ENCODE assay signal across 8 mouse cellular contexts in the genomic region with DNA sequence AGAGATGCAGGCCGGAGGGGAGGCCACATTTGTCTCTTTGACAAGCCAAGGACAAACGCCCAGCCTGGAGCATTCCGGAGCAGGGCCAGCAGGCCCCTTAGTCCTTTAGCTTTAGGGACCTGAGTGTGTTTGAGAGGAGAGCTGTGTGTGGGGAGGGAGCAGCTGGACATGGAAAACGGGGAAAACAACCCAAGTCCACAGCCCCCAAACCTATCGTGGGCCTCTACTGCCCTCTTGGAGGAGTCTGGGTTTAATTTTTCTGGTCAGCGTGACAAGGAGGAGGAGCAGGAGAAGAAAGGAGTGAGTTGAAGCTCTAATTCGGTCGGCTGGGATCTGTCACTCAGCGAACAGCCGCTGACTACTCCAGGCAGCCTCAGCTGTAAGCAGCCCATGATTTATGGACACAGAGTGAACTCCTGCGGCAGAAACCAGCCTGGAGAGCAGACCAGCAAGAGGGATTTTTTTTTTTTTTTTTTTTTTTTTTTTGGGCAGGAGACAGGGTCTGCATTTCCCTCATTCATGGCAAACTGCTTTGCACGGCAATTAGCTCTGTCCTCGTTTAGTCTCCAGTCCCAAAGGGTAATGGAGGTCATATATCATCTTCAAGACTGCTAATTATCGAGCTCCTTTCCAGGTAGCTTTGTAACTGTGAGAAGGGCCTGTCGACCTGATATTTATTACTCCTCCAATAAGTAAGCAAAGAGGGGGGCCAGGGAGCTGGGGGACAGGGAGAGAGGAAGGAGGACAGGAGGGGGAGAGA. TPM values are rescaled to one million over a fixed set of nuclear protein-coding genes. Genes with fewer than 3 reads are reported as not detected.
DNase-seq lines count a peak whose midpoint lies in the region; ATAC-seq and TF ChIP-seq lines count a peak whose summit lies in the region.

No protein-coding gene starts in this region.

- H3K9me3 ChIP-seq in kidney, postnatal 0 days (replicated peaks; ENCODE audit: low read length): no peaks in the 10 kb centered on the region
- H3K9me3 ChIP-seq in embryonic facial prominence, embryonic 14.5 days (ENCODE audit: control insufficient read depth, low read length): no peaks in the 10 kb centered on the region
- no peaks in the 10 kb centered on the region for H3K9me3 ChIP-seq in limb, embryonic 11.5 days (ENCODE audit: control insufficient read depth, low read length)

- peak; percentile 90 for ATAC-seq in kidney, postnatal 0 days (replicated peaks; ENCODE audit: low FRiP score, low read depth)
- ATAC-seq in embryonic facial prominence, embryonic 14.5 days (ENCODE audit: low read depth): peak; percentile 83
- peak; percentile 87 for ATAC-seq in limb, embryonic 11.5 days (ENCODE audit: insufficient number of reproducible peaks, low FRiP score, low TSS enrichment, low read depth)
- no peak for ATAC-seq in erythroid progenitor cell, adult 5-6 weeks (replicated peaks; ENCODE audit: low FRiP score, poor library complexity, severe bottlenecking)
- ATAC-seq in activated CD4-positive, CD25-positive, alpha-beta regulatory T cell, adult 4 months: no peak

- no peak overlapping the region for H3K4me3 ChIP-seq in kidney, postnatal 0 days (replicated peaks; ENCODE audit: low read depth, low read length)
- no peak overlapping the region for H3K4me3 ChIP-seq in embryonic facial prominence, embryonic 14.5 days (ENCODE audit: low read depth, low read length)
- H3K4me3 ChIP-seq in limb, embryonic 11.5 days (ENCODE audit: low read depth, low read length): no peak overlapping the region

- H3K4me1 ChIP-seq in kidney, postnatal 0 days (replicated peaks; ENCODE audit: insufficient read depth, low read length): peaks cover 7% of the 10 kb centered on the region; the same call in 1 of the 2 replicates
- peaks cover 7% of the 10 kb centered on the region; the same call in 1 of the 2 replicates for H3K4me1 ChIP-seq in embryonic facial prominence, embryonic 14.5 days (ENCODE audit: control insufficient read depth, insufficient read depth, low read length)
- H3K4me1 ChIP-seq in limb, embryonic 11.5 days (ENCODE audit: control insufficient read depth, insufficient read depth, low read length): peaks cover 14% of the 10 kb centered on the region

- DNase-seq in kidney, postnatal 0 days (ENCODE audit: low spot score): peak; percentile 96
- DNase-seq in kidney, postnatal 25 days: no peak
- DNase-seq in embryonic facial prominence, embryonic 14.5 days (ENCODE audit: low spot score): peak; percentile 77
- peak; percentile 80 for DNase-seq in limb, embryonic 11.5 days (ENCODE audit: low spot score)
- peak; percentile 16 for DNase-seq in ovary, postnatal 10 days (ENCODE audit: low spot score)
- DNase-seq in gastrocnemius, adult 18-20 months (ENCODE audit: low spot score): no peak

- no peaks in the 10 kb centered on the region for H3K27me3 ChIP-seq in kidney, postnatal 0 days (ENCODE audit: insufficient read depth, low read length)
- no peaks in the 10 kb centered on the region for H3K27me3 ChIP-seq in embryonic facial prominence, embryonic 14.5 days (replicated peaks; ENCODE audit: control insufficient read depth, insufficient read depth, low read length)
- no peaks in the 10 kb centered on the region for H3K27me3 ChIP-seq in limb, embryonic 11.5 days (ENCODE audit: control insufficient read depth, insufficient read depth, low read length)

- H3K27ac ChIP-seq in kidney, postnatal 0 days: peak overlapping the region; percentile 60; the same call in 1 of the 2 replicates
- H3K27ac ChIP-seq in embryonic facial prominence, embryonic 14.5 days (replicated peaks; ENCODE audit: low read depth, low read length): no peak overlapping the region
- 0 out of 2 replicates have a peak overlapping the region, but pooled peaks have one; percentile 42 for H3K27ac ChIP-seq in limb, embryonic 11.5 days (replicated peaks; ENCODE audit: low read depth, low read length)

- peak overlapping the region; percentile 32 for H3K4me2 ChIP-seq in kidney, postnatal 0 days (ENCODE audit: low read length)
- peak overlapping the region; percentile 30 for H3K4me2 ChIP-seq in embryonic facial prominence, embryonic 14.5 days (ENCODE audit: low read depth, low read length)
- peak overlapping the region; percentile 41 for H3K4me2 ChIP-seq in limb, embryonic 11.5 days (ENCODE audit: low read depth, severe bottlenecking)

- WGBS in kidney, postnatal 0 days: 4% methylated on average over 15 of the region's 15 CpGs
- 17% methylated on average over 15 of the region's 15 CpGs for WGBS in embryonic facial prominence, embryonic 14.5 days
- WGBS in limb, embryonic 11.5 days: 2% methylated on average over 15 of the region's 15 CpGs

- no peaks in the 10 kb centered on the region for H3K36me3 ChIP-seq in kidney, postnatal 0 days (ENCODE audit: insufficient read depth, low read length)
- H3K36me3 ChIP-seq in embryonic facial prominence, embryonic 14.5 days (ENCODE audit: control insufficient read depth, insufficient read depth, low read length): no peaks in the 10 kb centered on the region
- H3K36me3 ChIP-seq in limb, embryonic 11.5 days (ENCODE audit: control insufficient read depth, insufficient read depth, low read length): no peaks in the 10 kb centered on the region

- H3K9ac ChIP-seq in kidney, postnatal 0 days (ENCODE audit: low read depth, low read length): no peak overlapping the region
- 0 out of 2 replicates have a peak overlapping the region, but pooled peaks have one; percentile 0 for H3K9ac ChIP-seq in embryonic facial prominence, embryonic 14.5 days (ENCODE audit: low read depth, low read length)
- peak overlapping the region; percentile 12; the same call in 1 of the 2 replicates for H3K9ac ChIP-seq in limb, embryonic 11.5 days (ENCODE audit: low read length)

- TF ChIP-seq CTCF in kidney, postnatal 0 days (IDR thresholded peaks at IDR 0.05; ENCODE audit: low read depth): peak; percentile 29; the same call in 1 of the 2 replicates

RNA-seq across cellular contexts. Expression of a gene that starts 43.0 kb away (rescaled TPM):
- 36.7 and 43.6 TPM in 2 replicates for polyA plus RNA-seq in kidney, postnatal 0 days (2015; fragmentation: Nextera tagmentation; extraction: Ambion mirVana)
- 18.7 and 19.4 TPM in 2 replicates for polyA plus RNA-seq in embryonic facial prominence, embryonic 14.5 days (2014; fragmentation: Nextera tagmentation; extraction: Ambion mirVana)
- 14.3 and 18.7 TPM in 2 replicates for polyA plus RNA-seq in limb, embryonic 11.5 days (2014; fragmentation: Nextera tagmentation; extraction: Ambion mirVana)
- 1.4 and 10.9 TPM in 2 replicates for total RNA-seq in erythroid progenitor cell, adult 5-6 weeks (2015; ENCODE audit: low replicate concordance)
- total RNA-seq in erythroid progenitor cell, adult 5-6 weeks (2017; ENCODE audit: low replicate concordance): 10.0 and 12.7 TPM in 2 replicates
- total RNA-seq in gastrocnemius, adult 18-20 months (2021): 10 to 100 TPM in 1 of 2 experiments, 1 to 10 TPM in 1; 6.1 to 11.3 TPM
- 10 to 100 TPM; 17.4 to 27.6 TPM for polyA plus RNA-seq in activated CD4-positive, CD25-positive, alpha-beta regulatory T cell, adult 4 months (2017; shearing (Covaris generic))

Comparison
In these comparisons a context has a peak if more than half of its experiments do, and no peak if none do; other contexts are left out.
1. DNase-seq: peak in kidney, postnatal 0 days (single experiment), embryonic facial prominence, embryonic 14.5 days (single experiment), limb, embryonic 11.5 days (single experiment) and ovary, postnatal 10 days (single experiment); none in kidney, postnatal 25 days (0 of 2) and gastrocnemius, adult 18-20 months (single experiment).
2. ATAC-seq: peak in kidney, postnatal 0 days (single experiment), embryonic facial prominence, embryonic 14.5 days (single experiment) and limb, embryonic 11.5 days (single experiment); none in erythroid progenitor cell, adult 5-6 weeks (single experiment) and activated CD4-positive, CD25-positive, alpha-beta regulatory T cell, adult 4 months (single experiment).
3. Peak in every context shown above with its lines, with median percentiles within 50 percentile points of each other: H3K4me2 ChIP-seq.